Mouse (Mus musculus) stomach, postnatal 0 days (tissue): ENCODE data around the gene Traf5. TPM values are rescaled to one million over a fixed set of nuclear protein-coding genes. Genes with fewer than 3 reads are reported as not detected.
A peak's percentile ranks its signal among the peaks of the same experiment; 100 is the strongest.

ENCODE experiments used
- ATAC-seq: fragments of 200-750 bp; cut with Nextera tagmentation; 2 replicates; pipeline ENCODE4 v1.8.0; 2017; ENCODE audit not compliant: low FRiP score, low TSS enrichment
- DNase-seq: peaks from one replicate; pipeline ENCODE4 v3.0.0-alpha.2; 2016; ENCODE audit warnings: low spot score
- H3K27ac ChIP-seq: fragments of 300-500 bp; sonication (generic); replicated peaks from 2 replicates; pipeline ENCODE4 v1.5.1; 2014; ENCODE audit warnings: mild to moderate bottlenecking, control low read depth
- H3K27me3 ChIP-seq: fragments of 300-500 bp; sonication (generic); 2 replicates; pipeline ENCODE4 v1.6.1; 2014; ENCODE audit warnings: low read length; ENCODE audit not compliant: control insufficient read depth, insufficient read depth
- H3K36me3 ChIP-seq: fragments of 300-500 bp; sonication (generic); 2 replicates; pipeline ENCODE4 v1.6.1; 2014; ENCODE audit warnings: low read length, mixed read lengths; ENCODE audit not compliant: control insufficient read depth, insufficient read depth
- H3K4me1 ChIP-seq: fragments of 300-500 bp; sonication (generic); replicated peaks from 2 replicates; pipeline ENCODE4 v1.6.1; 2014; ENCODE audit warnings: antibody characterized with exemption; ENCODE audit not compliant: control insufficient read depth, insufficient read depth
- H3K4me2 ChIP-seq: fragments of 300-500 bp; sonication (generic); replicated peaks from 2 replicates; pipeline ENCODE4 v1.6.1; 2014; ENCODE audit warnings: low read depth, mild to moderate bottlenecking, control low read depth, moderate library complexity
- H3K4me3 ChIP-seq: fragments of 300-500 bp; sonication (generic); 2 replicates; pipeline ENCODE4 v1.5.1; 2014; ENCODE audit warnings: low read depth, low read length, control low read depth
- H3K9ac ChIP-seq: fragments of 300-500 bp; sonication (generic); 2 replicates; pipeline ENCODE4 v1.6.1; 2014; ENCODE audit warnings: mild to moderate bottlenecking, low read length, control low read depth, mixed read lengths
- H3K9me3 ChIP-seq: fragments of 300-500 bp; sonication (generic); 2 replicates; pipeline ENCODE4 v1.6.1; 2016; ENCODE audit warnings: low read length; ENCODE audit not compliant: control insufficient read depth
- CTCF ChIP-seq: IDR thresholded peaks from 2 replicates; pipeline ENCODE4 v1.5.1; 2016; ENCODE audit warnings: antibody characterized with exemption, low read depth, mild to moderate bottlenecking, moderate library complexity
- EP300 ChIP-seq: optimal IDR thresholded peaks from 2 replicates; pipeline ENCODE3; 2016; ENCODE audit warnings: antibody characterized with exemption
- WGBS: fragments of 180-500 bp; shearing (Covaris S2); extraction: QIAGEN DNeasy Blood & Tissue Kit; methylation state at CpG from one replicate; pipeline ENCODE4 v1.1.7; 2014; 5-methylcytosine and 5-hydroxymethylcytosine counted together
- polyA plus RNA-seq: library from polyadenylated mRNA; unstranded; fragments of >200 nt; fragmentation: Nextera tagmentation; extraction: Ambion mirVana; gene quantifications from 2 replicates; pipeline ENCODE4 v1.2.1, GENCODE M21; 2015

Gene Traf5
- polyA plus RNA-seq, 1 experiment from 2014 or later = 17.7 TPM

- DNase-seq = peak; percentile 87
- H3K4me2 ChIP-seq = peak overlapping the region; percentile 91
- TF ChIP-seq EP300 (no peak), CTCF (0 out of 2 replicates have a peak, but pooled peaks have one; percentile 5)
- peak overlapping the region; percentile 90 for H3K4me3 ChIP-seq
- H3K9ac ChIP-seq = peak overlapping the region; percentile 85
- WGBS = under 1% methylated on average over 41 of the region's 55 CpGs
- ATAC-seq = peak; percentile 87
- H3K4me1 ChIP-seq = no peaks in the 10 kb centered on the region
- peak overlapping the region; percentile 98 for H3K27ac ChIP-seq
- H3K36me3 ChIP-seq = no peaks in the 10 kb centered on the region; the same call in 1 of the 2 replicates
- H3K9me3 ChIP-seq = no peaks in the 10 kb centered on the region
- H3K27me3 ChIP-seq = no peaks in the 10 kb centered on the region
Measured at GRCm38 (mm10) chr1:192136561-192137290, 44.4 kb upstream of the Traf5 start.

GRCm38 (mm10) chr1:192130202-192130601, 37.8 kb upstream of the Traf5 start:
- no peaks in the 10 kb centered on the region for H3K9me3 ChIP-seq
- no peak overlapping the region for H3K9ac ChIP-seq
- no peak for TF ChIP-seq CTCF
- no peak for TF ChIP-seq EP300
- DNase-seq (no peak), ATAC-seq (no peak)
- H3K4me1 ChIP-seq = no peaks in the 10 kb centered on the region
- no peak overlapping the region for H3K4me3 ChIP-seq
- no peak overlapping the region for H3K27ac ChIP-seq
- WGBS = 90% methylated on average over 1 of the region's 1 CpGs
- no peaks in the 10 kb centered on the region for H3K27me3 ChIP-seq
- peaks cover 3% of the 10 kb centered on the region; the same call in 1 of the 2 replicates for H3K36me3 ChIP-seq
- H3K4me2 ChIP-seq = no peak overlapping the region

- Histone ChIP-seq H3K9me3 (no peaks in the 10 kb centered on the region), H3K36me3 (peaks cover 4% of the 10 kb centered on the region), H3K9ac (no peak overlapping the region), H3K27me3 (no peaks in the 10 kb centered on the region), H3K27ac (no peak overlapping the region), H3K4me1 (no peaks in the 10 kb centered on the region), H3K4me2 (no peak overlapping the region), H3K4me3 (no peak overlapping the region)
- TF ChIP-seq CTCF = no peak
- TF ChIP-seq EP300 = no peak
- no peak for DNase-seq
- no peak for ATAC-seq
- 92% methylated on average over 8 of the region's 8 CpGs for WGBS
Measured at GRCm38 (mm10) chr1:192128343-192128742, 36.0 kb upstream of the Traf5 start.

- 89% methylated on average over 6 of the region's 6 CpGs for WGBS
- ATAC-seq = no peak
- peaks cover 15% of the 10 kb centered on the region for H3K36me3 ChIP-seq
- H3K9ac ChIP-seq = no peak overlapping the region
- H3K27me3 ChIP-seq = no peaks in the 10 kb centered on the region
- H3K4me3 ChIP-seq = no peak overlapping the region
- no peak overlapping the region for H3K27ac ChIP-seq
- H3K4me1 ChIP-seq = no peaks in the 10 kb centered on the region
- DNase-seq = no peak
- H3K4me2 ChIP-seq = no peak overlapping the region
- TF ChIP-seq EP300 = no peak
- TF ChIP-seq CTCF = no peak
- no peaks in the 10 kb centered on the region for H3K9me3 ChIP-seq
Measured at GRCm38 (mm10) chr1:192125761-192126160, 33.4 kb upstream of the Traf5 start.

- TF ChIP-seq CTCF (no peak), EP300 (no peak)
- no peak overlapping the region for H3K4me3 ChIP-seq
- H3K36me3 ChIP-seq = peaks cover 17% of the 10 kb centered on the region
- H3K27ac ChIP-seq = no peak overlapping the region
- no peak overlapping the region for H3K4me2 ChIP-seq
- no peak for ATAC-seq
- WGBS = 79% methylated on average over 6 of the region's 6 CpGs
- no peaks in the 10 kb centered on the region for H3K9me3 ChIP-seq
- no peak for DNase-seq
- no peaks in the 10 kb centered on the region for H3K4me1 ChIP-seq
- no peaks in the 10 kb centered on the region for H3K27me3 ChIP-seq
- no peak overlapping the region for H3K9ac ChIP-seq
Measured at GRCm38 (mm10) chr1:192116262-192116661, 23.9 kb upstream of the Traf5 start.

- H3K36me3 ChIP-seq = peaks cover 13% of the 10 kb centered on the region; the same call in 1 of the 2 replicates
- ATAC-seq = no peak
- TF ChIP-seq CTCF (no peak), EP300 (no peak)
Measured at GRCm38 (mm10) chr1:192115378-192115777, 23.0 kb upstream of the Traf5 start.

More at GRCm38 (mm10) chr1:192115378-192115777, 23.0 kb upstream of the Traf5 start:
- DNase-seq = no peak
- H3K27me3 ChIP-seq = no peaks in the 10 kb centered on the region
- H3K4me2 ChIP-seq = no peak overlapping the region
- H3K9ac ChIP-seq = no peak overlapping the region
- H3K4me1 ChIP-seq = no peaks in the 10 kb centered on the region
- H3K9me3 ChIP-seq = no peaks in the 10 kb centered on the region
- WGBS = 93% methylated on average over 1 of the region's 1 CpGs
- no peak overlapping the region for H3K4me3 ChIP-seq
- no peak overlapping the region for H3K27ac ChIP-seq
